Mouse (Mus musculus): Measurements from ENCODE around the gene Dock4. TPM values are rescaled to one million over a fixed set of nuclear protein-coding genes. Genes with fewer than 3 reads are reported as not detected.

Gene Dock4
- polyA plus RNA-seq (2015; fragmentation: Nextera tagmentation; extraction: Ambion mirVana) = 7.2 and 8.7 TPM in 2 replicates

DNA sequence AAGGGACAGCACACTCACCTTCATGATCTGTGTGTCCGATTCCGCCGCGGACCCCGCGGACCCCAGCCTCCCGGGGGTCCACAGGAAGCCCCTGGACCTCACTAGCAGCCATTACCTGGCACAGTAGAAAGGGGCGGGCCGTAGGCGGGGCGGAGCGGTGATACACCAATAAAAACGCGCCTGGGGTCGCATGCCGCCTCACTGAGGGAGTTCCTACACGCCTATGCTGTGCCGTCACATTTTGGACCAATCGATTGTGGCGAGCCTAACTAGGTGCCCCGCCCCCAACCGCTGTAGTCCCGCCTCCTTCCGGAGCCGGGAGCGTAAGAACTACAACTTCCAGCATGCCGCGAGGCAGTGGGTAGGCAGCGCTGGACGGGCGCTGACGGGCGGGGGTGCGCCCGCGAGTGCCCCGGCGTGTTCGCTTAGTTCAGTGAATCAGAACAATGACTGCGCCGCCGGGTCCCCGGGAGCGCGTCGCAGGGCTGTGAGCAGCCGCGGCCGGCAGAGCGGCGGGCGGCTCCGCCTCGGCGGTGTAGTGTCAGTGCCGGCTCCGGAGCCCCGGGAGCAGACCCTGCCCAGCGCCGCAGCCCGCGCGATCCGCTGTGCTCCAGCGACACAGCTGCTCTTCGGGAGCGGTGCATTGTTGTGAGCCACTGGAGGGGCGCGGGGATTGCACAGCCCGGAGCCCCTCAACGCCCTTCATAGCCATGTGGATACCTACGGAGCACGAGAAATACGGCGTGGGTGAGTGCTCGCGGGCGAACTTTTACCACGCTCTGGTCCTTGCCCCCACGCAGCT lies at the start of gene Dock4, which contains the start of gene Zfp277:
TSS of gene Dock4 (plus strand) at position 305 of the 802 bp plus-strand sequence.
TSS of gene Zfp277 (minus strand) at position 255 of the 802 bp plus-strand sequence.
- peak; percentile 98 for ATAC-seq (replicated peaks; ENCODE audit: insufficient number of reproducible peaks, insufficient read depth, low FRiP score, low read depth)
- peak within 1 kb of the TSS; percentile 84 for H3K27ac ChIP-seq
- peak within 1 kb of the TSS; percentile 91 for H3K4me2 ChIP-seq
- H3K4me1 ChIP-seq (replicated peaks) = peaks cover 30% of the 10 kb centered on the region
- H3K9ac ChIP-seq = peak within 1 kb of the TSS; percentile 78
- peak within 1 kb of the TSS; percentile 83 for H3K4me3 ChIP-seq
- no peaks in the 10 kb centered on the region for H3K27me3 ChIP-seq
- H3K9me3 ChIP-seq (replicated peaks) = no peaks in the 10 kb centered on the region
- whole genome bisulfite sequencing = under 1% methylated on average over 80 of the region's 80 CpGs
- H3K36me3 ChIP-seq = no peaks in the 10 kb centered on the region

DNA sequence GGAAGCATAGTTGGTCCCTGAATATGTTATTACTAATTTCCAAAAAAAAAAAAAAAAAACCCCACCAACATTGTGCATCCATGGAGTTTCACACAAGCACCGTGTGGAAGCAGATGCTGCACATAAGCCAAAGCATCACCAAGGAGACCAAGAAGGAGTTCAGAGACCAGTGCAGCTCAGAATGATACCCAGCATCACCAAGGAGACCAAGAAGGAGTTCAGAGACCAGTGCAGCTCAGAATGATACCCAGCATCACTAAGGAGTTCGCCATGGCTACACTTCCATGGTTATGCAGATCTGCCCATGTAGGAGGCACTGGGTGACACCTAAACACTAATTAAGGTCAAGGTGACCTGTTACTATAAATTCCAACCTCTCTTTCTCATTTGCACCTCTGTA lies 46.8 kb upstream of the Dock4 start:
- Histone ChIP-seq H3K36me3 (no peaks in the 10 kb centered on the region), H3K4me3 (no peak overlapping the region), H3K9ac (no peak overlapping the region), H3K27ac (no peak overlapping the region), H3K4me2 (no peak overlapping the region), H3K9me3 (replicated peaks) (0 out of 2 replicates have a peak, but pooled peaks cover 3% of the 10 kb centered on the region), H3K4me1 (replicated peaks) (no peaks in the 10 kb centered on the region), H3K27me3 (no peaks in the 10 kb centered on the region)
- no peak for ATAC-seq (replicated peaks; ENCODE audit: insufficient number of reproducible peaks, insufficient read depth, low FRiP score, low read depth)
- WGBS = 95% methylated on average over 2 of the region's 2 CpGs

DNA sequence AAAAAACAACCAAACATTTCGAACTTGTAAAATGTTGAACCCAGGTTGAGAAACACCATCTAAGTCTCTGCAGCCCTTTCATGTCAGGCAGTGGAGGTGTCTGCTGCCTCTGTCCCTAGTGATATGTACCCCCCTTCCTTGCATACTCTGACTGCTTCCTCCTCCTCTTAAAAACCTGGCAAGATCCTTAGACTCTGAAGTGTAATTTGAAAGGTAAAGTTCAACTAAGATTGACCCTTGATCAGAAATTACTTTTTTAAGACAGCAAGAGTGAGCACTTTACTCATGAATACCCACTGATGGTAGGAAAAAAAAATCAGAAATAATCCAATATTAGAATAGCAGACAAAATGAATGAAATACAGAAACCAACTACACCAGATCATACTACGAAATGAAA lies 46.4 kb upstream of the Dock4 start:
- Histone ChIP-seq H3K27me3 (no peaks in the 10 kb centered on the region), H3K27ac (no peak overlapping the region), H3K4me2 (no peak overlapping the region), H3K4me1 (replicated peaks) (no peaks in the 10 kb centered on the region), H3K9ac (no peak overlapping the region), H3K9me3 (replicated peaks) (0 out of 2 replicates have a peak, but pooled peaks cover 3% of the 10 kb centered on the region), H3K36me3 (no peaks in the 10 kb centered on the region), H3K4me3 (no peak overlapping the region)
- 95% methylated on average over 2 of the region's 2 CpGs for WGBS
- no peak for ATAC-seq (replicated peaks; ENCODE audit: insufficient number of reproducible peaks, insufficient read depth, low FRiP score, low read depth)

DNA sequence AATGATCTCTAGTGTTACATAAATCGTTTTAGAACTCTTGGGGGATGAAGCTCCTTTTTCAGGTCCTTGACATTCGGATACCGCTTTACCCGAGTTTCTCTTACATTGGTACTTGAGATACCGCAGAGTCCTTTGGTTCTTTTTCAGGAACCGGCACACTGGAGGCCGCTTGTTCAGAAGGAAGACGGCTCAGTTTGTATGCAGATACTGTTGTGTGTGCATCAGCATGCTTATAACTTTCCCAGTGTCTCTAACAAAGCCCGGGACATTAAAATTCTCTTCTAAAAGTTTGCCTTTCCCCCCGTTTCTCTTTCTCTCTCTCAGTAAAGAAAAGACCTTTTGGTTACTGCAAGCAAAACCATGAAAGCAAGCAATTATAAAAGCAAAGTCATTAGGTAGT lies 45.9 kb upstream of the Dock4 start:
- H3K27me3 ChIP-seq = no peaks in the 10 kb centered on the region
- 88% methylated on average over 10 of the region's 10 CpGs for WGBS
- no peak overlapping the region for H3K27ac ChIP-seq
- no peak overlapping the region for H3K4me3 ChIP-seq
- H3K36me3 ChIP-seq = no peaks in the 10 kb centered on the region
- no peak overlapping the region for H3K4me2 ChIP-seq
- H3K9ac ChIP-seq = no peak overlapping the region
- 0 out of 2 replicates have a peak, but pooled peaks cover 3% of the 10 kb centered on the region for H3K9me3 ChIP-seq (replicated peaks)
- no peak for ATAC-seq (replicated peaks; ENCODE audit: insufficient number of reproducible peaks, insufficient read depth, low FRiP score, low read depth)
- H3K4me1 ChIP-seq (replicated peaks) = no peaks in the 10 kb centered on the region

DNA sequence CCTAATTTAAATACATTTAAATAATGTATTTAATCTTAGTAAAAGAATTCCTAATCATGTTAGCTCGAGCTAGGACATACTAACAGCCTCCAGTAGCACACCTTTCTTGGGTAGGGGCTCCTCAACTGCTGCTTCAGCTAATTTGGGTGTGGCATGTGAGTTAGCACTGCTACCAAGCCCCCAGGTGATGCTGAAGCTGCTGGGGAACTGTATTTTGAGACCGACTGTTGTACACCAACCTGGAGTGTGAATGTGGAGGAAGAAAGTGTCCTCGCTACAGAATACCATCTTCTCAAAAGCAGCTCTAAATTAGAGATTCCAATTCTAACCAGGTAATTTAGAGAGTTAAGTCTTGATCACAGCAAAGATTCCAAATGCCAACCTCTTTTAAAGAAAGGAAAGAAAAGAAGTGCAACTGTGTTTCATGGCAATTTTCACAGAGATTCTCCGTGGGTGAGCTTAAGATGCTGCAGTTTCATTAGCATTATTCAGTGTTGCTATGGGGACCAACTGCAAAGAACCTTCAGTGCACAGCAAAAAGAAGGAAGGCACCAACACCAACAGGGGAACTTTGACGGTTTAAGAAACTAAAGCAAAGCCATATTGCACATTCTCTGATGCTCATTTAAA lies 31.0 kb upstream of the Dock4 start:
- Histone ChIP-seq H3K36me3 (peaks cover 1% of the 10 kb centered on the region; the same call in 1 of the 2 replicates), H3K4me2 (no peak overlapping the region), H3K4me3 (no peak overlapping the region), H3K4me1 (replicated peaks) (peaks cover 22% of the 10 kb centered on the region), H3K27me3 (no peaks in the 10 kb centered on the region), H3K9ac (no peak overlapping the region), H3K27ac (no peak overlapping the region), H3K9me3 (replicated peaks) (no peaks in the 10 kb centered on the region)
- 84% methylated on average over 5 of the region's 5 CpGs for WGBS
- no peak for ATAC-seq (replicated peaks; ENCODE audit: insufficient number of reproducible peaks, insufficient read depth, low FRiP score, low read depth)

DNA sequence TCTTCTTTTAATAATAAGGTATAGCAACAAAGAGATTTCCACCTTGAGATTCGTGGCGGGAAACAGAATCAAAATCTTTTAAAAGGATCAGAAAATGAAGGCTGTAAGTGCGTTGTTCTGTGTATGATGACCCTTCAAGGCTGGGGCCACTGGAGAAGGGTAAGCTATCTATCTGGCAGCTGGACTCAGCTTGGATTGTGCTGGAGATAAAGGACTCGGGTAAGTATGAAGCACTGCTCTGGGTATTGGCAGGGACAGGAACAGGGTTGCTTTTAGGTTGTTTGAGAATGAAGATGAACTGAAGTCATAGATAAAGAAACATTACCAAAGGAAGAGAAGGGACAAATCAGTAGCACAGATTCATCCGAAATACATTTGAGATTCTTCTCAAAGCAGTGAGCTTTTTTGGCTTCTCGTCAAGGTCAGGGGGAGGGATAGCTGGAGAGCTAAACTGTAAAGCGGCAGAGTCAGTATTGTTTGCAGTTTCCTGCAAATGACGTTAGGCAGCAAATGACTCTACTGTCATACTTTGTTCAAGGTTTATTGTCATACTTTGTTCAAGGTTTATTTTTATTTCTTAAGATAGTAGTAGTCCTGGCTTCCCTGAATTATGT lies 30.3 kb upstream of the Dock4 start:
- Histone ChIP-seq H3K9ac (no peak overlapping the region), H3K27ac (no peak overlapping the region), H3K36me3 (no peaks in the 10 kb centered on the region), H3K4me1 (replicated peaks) (peaks cover 22% of the 10 kb centered on the region), H3K4me2 (no peak overlapping the region), H3K27me3 (no peaks in the 10 kb centered on the region), H3K9me3 (replicated peaks) (no peaks in the 10 kb centered on the region), H3K4me3 (no peak overlapping the region)
- ATAC-seq (replicated peaks; ENCODE audit: insufficient number of reproducible peaks, insufficient read depth, low FRiP score, low read depth) = no peak
- WGBS = 59% methylated on average over 8 of the region's 8 CpGs

DNA sequence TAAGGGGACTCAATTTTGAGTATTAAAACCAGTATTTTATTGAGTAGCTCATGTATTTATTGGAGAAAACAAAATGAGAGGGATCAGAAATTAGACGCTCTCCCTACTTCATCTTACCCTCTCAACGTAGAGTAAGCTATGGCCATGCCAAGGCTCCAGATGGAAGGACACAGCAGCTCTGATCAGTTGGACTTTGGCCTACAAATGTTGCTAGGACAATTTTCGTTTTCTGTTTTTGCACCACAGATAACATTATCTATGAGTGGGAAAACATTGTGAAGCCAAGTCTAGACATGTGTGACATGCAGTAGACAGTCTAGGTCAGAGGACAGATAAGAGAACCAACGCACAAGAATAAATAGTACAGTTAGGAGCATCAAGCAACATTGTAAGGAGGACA lies 28.5 kb upstream of the Dock4 start:
- H3K4me3 ChIP-seq = no peak overlapping the region
- ATAC-seq (replicated peaks; ENCODE audit: insufficient number of reproducible peaks, insufficient read depth, low FRiP score, low read depth) = no peak

DNA sequence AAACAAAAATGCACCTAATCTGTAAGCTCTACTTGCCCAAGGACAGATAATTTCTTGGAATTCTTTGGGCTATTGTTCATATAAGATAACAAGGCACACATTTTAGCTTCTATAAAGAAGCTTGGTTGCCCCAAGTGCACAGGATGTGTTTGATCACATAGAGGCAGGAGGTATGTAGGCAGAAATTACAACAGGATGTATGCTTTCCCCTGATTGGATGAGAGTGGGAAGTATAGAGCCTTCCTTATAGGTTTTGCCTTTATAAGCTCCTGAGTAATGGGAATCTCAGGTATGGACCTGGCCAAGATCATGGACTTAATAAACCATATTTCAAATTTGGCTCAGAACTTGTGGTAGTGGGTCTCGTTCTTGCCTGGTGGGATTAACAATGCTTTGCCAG lies 20.8 kb upstream of the Dock4 start:
- 88% methylated on average over 1 of the region's 1 CpGs for WGBS
- Histone ChIP-seq H3K4me2 (no peak overlapping the region), H3K27me3 (no peaks in the 10 kb centered on the region), H3K9ac (no peak overlapping the region), H3K4me3 (no peak overlapping the region), H3K36me3 (no peaks in the 10 kb centered on the region), H3K27ac (no peak overlapping the region), H3K9me3 (replicated peaks) (no peaks in the 10 kb centered on the region), H3K4me1 (replicated peaks) (peaks cover 6% of the 10 kb centered on the region)
- ATAC-seq (replicated peaks; ENCODE audit: insufficient number of reproducible peaks, insufficient read depth, low FRiP score, low read depth) = no peak

More for the DNA sequence above, 28.5 kb upstream of the Dock4 start:
- Histone ChIP-seq H3K4me1 (replicated peaks) (peaks cover 22% of the 10 kb centered on the region), H3K9me3 (replicated peaks) (no peaks in the 10 kb centered on the region), H3K27me3 (no peaks in the 10 kb centered on the region), H3K27ac (no peak overlapping the region), H3K4me2 (no peak overlapping the region), H3K36me3 (no peaks in the 10 kb centered on the region), H3K9ac (no peak overlapping the region)
- 45% methylated on average over 4 of the region's 4 CpGs for WGBS

DNA sequence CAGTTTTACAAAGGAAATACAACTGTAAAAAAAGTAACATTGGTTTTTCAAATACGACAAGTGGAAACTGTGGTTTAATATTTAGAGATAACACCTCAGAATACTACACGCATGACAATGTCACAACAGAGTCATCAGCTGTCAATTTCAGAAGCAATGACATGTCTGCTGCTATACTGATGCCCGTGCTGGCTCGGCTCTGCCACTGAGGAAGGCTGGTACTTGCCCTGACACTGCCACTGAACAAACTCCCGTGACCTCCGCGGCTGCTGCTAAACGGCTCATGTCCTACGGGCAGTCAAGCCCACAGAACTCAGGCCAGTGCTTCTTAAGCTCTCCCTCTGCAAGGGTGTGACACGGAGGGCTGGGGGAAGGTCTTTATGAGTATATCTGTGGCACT lies 18.1 kb upstream of the Dock4 start:
- Histone ChIP-seq H3K9ac (no peak overlapping the region), H3K36me3 (no peaks in the 10 kb centered on the region), H3K27me3 (no peaks in the 10 kb centered on the region), H3K4me2 (no peak overlapping the region), H3K9me3 (replicated peaks) (no peaks in the 10 kb centered on the region), H3K4me3 (no peak overlapping the region), H3K4me1 (replicated peaks) (peaks cover 15% of the 10 kb centered on the region), H3K27ac (no peak overlapping the region)
- WGBS = 82% methylated on average over 10 of the region's 10 CpGs
- no peak for ATAC-seq (replicated peaks; ENCODE audit: insufficient number of reproducible peaks, insufficient read depth, low FRiP score, low read depth)

DNA sequence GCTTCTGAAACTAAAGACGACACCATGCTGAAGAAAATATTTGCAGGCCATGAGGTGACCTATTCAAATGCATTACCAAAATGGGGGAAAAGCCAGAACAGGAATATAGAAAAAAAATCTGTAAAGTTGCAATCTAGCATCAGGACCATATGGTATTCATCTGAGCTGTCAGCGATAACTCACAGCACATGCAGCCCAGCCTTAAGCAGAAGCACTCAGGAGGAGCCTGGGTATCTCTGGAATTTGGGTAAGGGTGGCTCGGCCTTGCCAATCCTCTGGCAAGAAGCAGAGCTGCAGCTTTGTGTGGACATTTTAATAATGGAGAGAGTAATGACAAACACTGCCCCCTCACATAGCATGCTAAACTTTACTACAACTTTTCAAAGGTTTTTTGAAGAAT lies 15.8 kb upstream of the Dock4 start:
- peak overlapping the region; percentile 27; the same call in 1 of the 2 replicates for H3K27ac ChIP-seq
- no peak overlapping the region for H3K9ac ChIP-seq
- no peaks in the 10 kb centered on the region for H3K27me3 ChIP-seq
- H3K9me3 ChIP-seq (replicated peaks) = no peaks in the 10 kb centered on the region
- H3K4me3 ChIP-seq = no peak overlapping the region
- H3K36me3 ChIP-seq = no peaks in the 10 kb centered on the region
- 28% methylated on average over 3 of the region's 3 CpGs for WGBS
- no peak overlapping the region for H3K4me2 ChIP-seq
- peaks cover 24% of the 10 kb centered on the region for H3K4me1 ChIP-seq (replicated peaks)
- 0 out of 2 replicates have a peak, but pooled peaks have one; percentile 47 for ATAC-seq (replicated peaks; ENCODE audit: insufficient number of reproducible peaks, insufficient read depth, low FRiP score, low read depth)

DNA sequence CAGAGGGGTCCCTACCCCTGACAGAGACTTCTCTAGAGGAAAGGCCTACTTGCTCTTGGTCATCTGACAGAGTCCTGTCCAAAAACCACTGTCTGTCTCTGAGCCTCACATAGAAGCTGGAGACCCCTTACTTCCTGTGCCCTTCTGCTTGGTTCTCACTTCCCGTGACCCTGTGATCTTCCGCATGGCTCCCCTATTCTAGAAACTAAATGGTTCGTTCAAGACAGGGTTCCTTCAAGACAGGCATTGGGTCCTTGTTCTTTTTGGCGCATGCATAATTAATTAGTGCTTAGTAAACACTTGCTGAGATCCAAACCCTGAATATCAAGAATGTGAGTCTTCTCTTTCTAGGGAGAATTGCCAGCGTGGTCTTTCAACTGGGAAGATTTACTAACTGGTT lies 14.7 kb upstream of the Dock4 start:
- Histone ChIP-seq H3K9me3 (replicated peaks) (no peaks in the 10 kb centered on the region), H3K4me3 (no peak overlapping the region), H3K9ac (no peak overlapping the region), H3K4me1 (replicated peaks) (peaks cover 24% of the 10 kb centered on the region), H3K36me3 (no peaks in the 10 kb centered on the region), H3K27me3 (no peaks in the 10 kb centered on the region), H3K4me2 (no peak overlapping the region), H3K27ac (no peak overlapping the region)
- ATAC-seq (replicated peaks; ENCODE audit: insufficient number of reproducible peaks, insufficient read depth, low FRiP score, low read depth) = no peak
- WGBS = 78% methylated on average over 5 of the region's 5 CpGs

Data from heart, embryonic 15.5 days (tissue).